Mouse (Mus musculus) MEL (cell line): ENCODE data around the gene Polr1d. TPM values are rescaled to one million over a fixed set of nuclear protein-coding genes. Genes with fewer than 3 reads are reported as not detected.

ENCODE experiments used
- DNase-seq: peaks from one replicate; pipeline ENCODE4 v3.0.0; 2011; ENCODE audit warnings: low read depth, low spot score
- H3K27ac ChIP-seq: 2 replicates; pipeline ENCODE4 v1.5.1; 2012; ENCODE audit warnings: low read depth, mild to moderate bottlenecking, control low read depth, low read length, moderate library complexity; ENCODE audit not compliant: control insufficient read depth
- H3K27me3 ChIP-seq, 2 experiments: fragments of 150-350 bp in 1 of 2; sonication (generic) in 1 of 2; 2 replicates each; pipeline ENCODE4 v1.6.1; 2012; ENCODE audit warnings: low read length in 2 of 2, mild to moderate bottlenecking in 2 of 2, improper control_type of control experiment in 1 of 2, moderate library complexity in 1 of 2; ENCODE audit not compliant: insufficient read depth in 2 of 2, control insufficient read depth in 1 of 2
- H3K36me3 ChIP-seq, 2 experiments: 2 replicates each; pipeline ENCODE4 v1.6.1; 2012 to 2014; ENCODE audit warnings: low read length in 2 of 2, improper control_type of control experiment in 1 of 2, inconsistent platforms in 1 of 2, mild to moderate bottlenecking in 1 of 2; ENCODE audit not compliant: insufficient read depth in 2 of 2, control insufficient read depth in 1 of 2
- H3K4me1 ChIP-seq, 2 experiments: fragments of 150-350 bp in 1 of 2; sonication (generic) in 1 of 2; 2 replicates each; pipeline ENCODE4 v1.6.1; 2012; ENCODE audit warnings: low read length in 2 of 2, improper control_type of control experiment in 1 of 2, mild to moderate bottlenecking in 1 of 2; ENCODE audit not compliant: insufficient read depth in 2 of 2, control insufficient read depth in 1 of 2
- H3K4me3 ChIP-seq, 2 experiments: fragments of 150-350 bp in 1 of 2; sonication (generic) in 1 of 2; 2 replicates each; pipeline ENCODE4 v1.5.1; 2012; ENCODE audit warnings: low read depth in 2 of 2, low read length in 2 of 2, mild to moderate bottlenecking in 2 of 2, moderate library complexity in 2 of 2, control low read depth in 1 of 2, improper control_type of control experiment in 1 of 2; ENCODE audit not compliant: control insufficient read depth in 1 of 2, insufficient read depth in 1 of 2
- H3K79me2 ChIP-seq: 2 replicates; pipeline ENCODE4 v1.6.1; 2012; ENCODE audit warnings: mild to moderate bottlenecking, low read length, moderate library complexity; ENCODE audit not compliant: control insufficient read depth, poor library complexity, insufficient read depth
- H3K9ac ChIP-seq: 2 replicates; pipeline ENCODE4 v1.6.1; 2012; ENCODE audit warnings: low read depth, mild to moderate bottlenecking, control low read depth, low read length, moderate library complexity; ENCODE audit not compliant: control insufficient read depth, poor library complexity, severe bottlenecking
- H3K9me3 ChIP-seq: fragments of 150-350 bp; sonication (generic); replicated peaks from 2 replicates; pipeline ENCODE4 v1.6.1; 2012; ENCODE audit warnings: mild to moderate bottlenecking, low read length, improper control_type of control experiment, moderate library complexity; ENCODE audit not compliant: insufficient read depth
- BHLHE40 ChIP-seq: IDR thresholded peaks from 2 replicates; pipeline ENCODE4 v1.6.1; 2012; ENCODE audit warnings: low read depth, mild to moderate bottlenecking, inconsistent platforms, low read length, improper control_type of control experiment, borderline replicate concordance
- CHD2 ChIP-seq: IDR thresholded peaks from 2 replicates; pipeline ENCODE4 v1.6.1; 2011; ENCODE audit warnings: low read length, improper control_type of control experiment
- ETS1 ChIP-seq: IDR thresholded peaks from 2 replicates; pipeline ENCODE4 v1.6.1; 2012; ENCODE audit warnings: low read depth, mild to moderate bottlenecking, inconsistent platforms, low read length, improper control_type of control experiment, moderate library complexity
- GATA1 ChIP-seq: IDR thresholded peaks from 2 replicates; pipeline ENCODE4 v1.6.1; 2011; ENCODE audit warnings: low read depth, low read length, improper control_type of control experiment
- JUND ChIP-seq: IDR thresholded peaks from 2 replicates; pipeline ENCODE4 v1.6.1; 2011; ENCODE audit warnings: low read depth, mild to moderate bottlenecking, improper control_type of control experiment, low read length
- KAT2A ChIP-seq: conservative IDR thresholded peaks from 2 replicates; pipeline ENCODE4 v1.6.1; 2012; ENCODE audit warnings: low read depth, low read length, improper control_type of control experiment, inconsistent platforms
- MAFK ChIP-seq: IDR thresholded peaks from 2 replicates; pipeline ENCODE4 v1.6.1; 2011; ENCODE audit warnings: low read depth, mild to moderate bottlenecking, low read length, improper control_type of control experiment, borderline replicate concordance
- MAX ChIP-seq: IDR thresholded peaks from 2 replicates; pipeline ENCODE4 v1.6.1; 2011; ENCODE audit warnings: low read length, improper control_type of control experiment
- MAZ ChIP-seq: IDR thresholded peaks from 2 replicates; pipeline ENCODE4 v1.6.1; 2012; ENCODE audit warnings: low read depth, mild to moderate bottlenecking, inconsistent platforms, low read length, improper control_type of control experiment
- NRF1 ChIP-seq: IDR thresholded peaks from 2 replicates; pipeline ENCODE4 v1.6.1; 2014; ENCODE audit warnings: low read depth, mild to moderate bottlenecking, inconsistent platforms, low read length, improper control_type of control experiment, moderate library complexity; ENCODE audit not compliant: poor library complexity, insufficient read depth, severe bottlenecking
- POLR2AphosphoS2 ChIP-seq: IDR thresholded peaks from 2 replicates; pipeline ENCODE4 v1.6.1; 2011; ENCODE audit warnings: low read length, improper control_type of control experiment
- TAL1 ChIP-seq: IDR thresholded peaks from 2 replicates; pipeline ENCODE4 v1.6.1; 2012; ENCODE audit warnings: mild to moderate bottlenecking, inconsistent platforms, low read length, moderate library complexity, mixed read lengths
- ZC3H11A ChIP-seq: IDR thresholded peaks from 2 replicates; pipeline ENCODE4 v1.6.1; 2012; ENCODE audit warnings: low read depth, mild to moderate bottlenecking, inconsistent platforms, low read length, improper control_type of control experiment
- ZKSCAN1 ChIP-seq: IDR thresholded peaks from 2 replicates; pipeline ENCODE4 v1.6.1; 2012; ENCODE audit warnings: low read depth, mild to moderate bottlenecking, inconsistent platforms, low read length, improper control_type of control experiment, moderate library complexity
- ZNF384 ChIP-seq: IDR thresholded peaks from 2 replicates; pipeline ENCODE4 v1.6.1; 2012; ENCODE audit warnings: low read depth, mild to moderate bottlenecking, inconsistent platforms, low read length, improper control_type of control experiment
- polyA plus RNA-seq, 2 experiments: library from polyadenylated mRNA; stranded (reverse) in 1 of 2; unstranded in 1 of 2; fragments of >175 nt in 1 of 2; fragments of >200 nt in 1 of 2; gene quantifications; 2 replicates each; pipeline versions ENCODE4 v1.2.1 to v1.2.4; 2012; ENCODE audit warnings: low replicate concordance in 2 of 2, low read depth in 1 of 2; ENCODE audit not compliant: insufficient read length in 2 of 2, insufficient read depth in 1 of 2, missing spikeins in 1 of 2
- total RNA-seq: library from RNA; depleted of rRNA; stranded (reverse); fragments of 300-350 nt; gene quantifications from 2 replicates; pipeline ENCODE4 v1.2.3, GENCODE M21; 2012

Polr1d gene
- total and polyA plus RNA-seq, 3 experiments: 185 to 506 (median 388) TPM

DNA sequence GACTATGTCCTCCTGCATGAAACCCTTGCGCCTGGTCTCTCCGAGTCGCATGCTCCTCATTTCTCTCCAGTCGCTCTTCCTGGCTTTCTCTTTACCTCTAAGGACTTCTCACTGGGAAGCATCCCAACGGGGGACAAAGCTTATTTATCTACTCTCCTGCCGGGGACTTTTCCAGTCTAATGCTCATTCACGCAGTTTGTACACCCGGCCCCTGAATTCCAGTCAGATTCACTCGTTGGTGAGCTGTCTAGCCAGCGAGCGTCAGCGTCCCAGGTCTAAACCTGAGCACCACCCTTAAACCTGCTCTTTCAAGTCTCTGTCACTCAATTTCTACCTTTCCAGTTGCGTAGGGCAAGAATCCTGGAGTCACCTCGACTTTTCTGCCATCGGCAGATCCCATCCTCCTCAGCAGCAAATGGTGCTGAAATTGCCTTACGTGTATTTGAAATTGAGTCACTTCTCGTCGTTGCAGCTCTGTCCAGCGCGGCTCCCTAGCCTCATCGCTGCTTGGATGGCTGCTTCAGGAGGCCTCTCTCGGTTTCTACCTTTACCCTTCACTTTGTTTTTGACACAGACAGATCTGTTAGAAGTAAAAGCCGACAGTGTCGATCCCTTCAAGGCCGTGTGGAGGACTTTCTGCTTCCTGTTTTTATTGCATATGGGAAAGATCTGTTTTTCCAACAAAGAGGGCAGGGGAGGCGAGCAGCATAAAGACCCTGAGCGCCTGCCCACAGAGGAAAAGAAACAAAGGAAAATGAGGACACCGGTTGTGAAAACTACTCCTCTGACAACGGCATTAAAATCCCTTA lies 25.1 kb upstream of the Polr1d start:
- Histone ChIP-seq H3K4me1 (peaks cover 3% of the 10 kb centered on the region in 2 experiments; a peak in 3 of 4 replicates), H3K27me3 (no peaks in the 10 kb centered on the region), H3K79me2 (peaks cover 48% of the 10 kb centered on the region), H3K27ac (no peak overlapping the region), H3K36me3 (peaks cover 0 to 4% of the 10 kb centered on the region in 2 experiments; a peak in 3 of 4 replicates), H3K4me3 (no peak overlapping the region), H3K9me3 (no peaks in the 10 kb centered on the region), H3K9ac (no peak overlapping the region)
- no peak for TF ChIP-seq GATA1
- TF ChIP-seq BHLHE40: no peak
- TF ChIP-seq ZNF384: no peak
- TF ChIP-seq MAFK: no peak
- TF ChIP-seq ETS1: no peak
- TF ChIP-seq ZKSCAN1: no peak
- no peak for TF ChIP-seq CHD2
- no peak for TF ChIP-seq ZC3H11A
- DNase-seq: no peak

DNA sequence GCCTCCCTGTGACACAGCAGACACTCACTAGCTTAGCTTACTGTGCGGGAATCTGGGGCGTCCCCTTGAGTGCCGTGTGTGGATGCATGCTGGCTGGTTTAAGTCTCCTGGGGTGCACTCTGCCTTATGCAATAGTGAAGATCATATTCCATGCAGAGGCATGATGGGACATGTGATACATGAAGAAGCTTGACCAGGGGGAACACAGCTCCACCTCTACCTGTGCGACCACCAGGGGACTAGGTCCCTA lies 24.6 kb upstream of the Polr1d start:
- peaks cover 48% of the 10 kb centered on the region for H3K79me2 ChIP-seq
- H3K4me3 ChIP-seq: no peak overlapping the region
- H3K9me3 ChIP-seq: no peaks in the 10 kb centered on the region
- peaks cover 3% of the 10 kb centered on the region in 2 experiments; a peak in 3 of 4 replicates for H3K4me1 ChIP-seq
- no peak overlapping the region for H3K9ac ChIP-seq
- H3K36me3 ChIP-seq: peaks cover 0 to 4% of the 10 kb centered on the region in 2 experiments; a peak in 3 of 4 replicates
- H3K27ac ChIP-seq: no peak overlapping the region
- DNase-seq: no peak
- no peaks in the 10 kb centered on the region for H3K27me3 ChIP-seq
- TF ChIP-seq MAX (no peak), TAL1 (no peak), NRF1 (no peak), ZNF384 (no peak), BHLHE40 (no peak), JUND (no peak), KAT2A (no peak), POLR2AphosphoS2 (no peak), MAZ (no peak), GATA1 (no peak)
